ENCODE assay signal across 30 mouse cellular contexts in the genomic region with DNA sequence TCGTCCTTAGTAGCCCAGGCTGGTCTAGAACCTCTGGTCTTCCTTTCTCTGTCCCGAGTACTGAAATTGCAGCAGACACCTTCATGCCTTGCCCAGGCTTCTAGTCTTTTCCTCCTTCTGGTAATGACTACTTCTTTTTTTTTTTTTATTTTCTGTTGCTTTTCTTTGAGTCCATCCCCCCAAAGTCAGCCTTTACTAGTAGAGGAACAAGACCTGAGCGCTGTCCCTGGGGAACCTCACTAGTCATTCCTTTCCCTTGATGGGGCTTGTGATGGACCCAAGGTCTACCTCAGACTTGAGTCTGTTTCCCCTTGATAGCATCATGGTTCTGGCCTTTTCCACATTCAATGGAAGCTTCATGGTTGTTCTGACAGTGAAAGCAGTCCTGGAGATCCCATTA.
"Had no signal": no experiment of that assay in that cellular context is flagged by ENCODE, and none has a peak within 500 bp of the region (broad histone marks: within the 10 kb centered on the region; RNA-seq: fewer than 3 reads in every experiment).

No protein-coding gene starts in this region.

- H3K4me1 ChIP-seq: limb, embryonic 12.5 days; limb, embryonic 13.5 days; limb, embryonic 15.5 days; liver, embryonic 15.5 days; lung, embryonic 15.5 days; midbrain, embryonic 10.5 days; midbrain, embryonic 12.5 days; midbrain, embryonic 13.5 days; midbrain, embryonic 15.5 days; neural tube, embryonic 12.5 days had no signal

- H3K9ac ChIP-seq: limb, embryonic 12.5 days; limb, embryonic 13.5 days; limb, embryonic 15.5 days; liver, embryonic 12.5 days; liver, embryonic 13.5 days; liver, embryonic 14.5 days; liver, embryonic 15.5 days; liver, postnatal 0 days; lung, embryonic 14.5 days; lung, embryonic 15.5 days; midbrain, embryonic 12.5 days; midbrain, embryonic 13.5 days; midbrain, embryonic 15.5 days; neural tube, embryonic 12.5 days had no signal

- DNase-seq: left cerebral cortex, postnatal 4 days; liver; liver, embryonic 13.5 days; liver, postnatal 0 days; lung, adult 18-20 months; lung, adult 2 months; lung, embryonic 14.5 days; lung, postnatal 10 days; lung, postnatal 14 days; lung, postnatal 36 days; lung, postnatal 4 days; midbrain, embryonic 14.5 days had no signal

- H3K4me2 ChIP-seq: limb, embryonic 12.5 days; limb, embryonic 13.5 days; limb, embryonic 15.5 days; liver, embryonic 11.5 days; liver, embryonic 12.5 days; liver, embryonic 13.5 days; liver, embryonic 15.5 days; lung, embryonic 14.5 days; lung, embryonic 15.5 days; midbrain, embryonic 11.5 days; midbrain, embryonic 12.5 days; midbrain, embryonic 13.5 days; midbrain, embryonic 15.5 days; neural tube, embryonic 12.5 days had no signal

- H3K27me3 ChIP-seq: limb, embryonic 12.5 days; limb, embryonic 13.5 days; limb, embryonic 15.5 days; liver, embryonic 12.5 days; liver, embryonic 13.5 days; liver, embryonic 15.5 days; lung, embryonic 15.5 days; megakaryocyte, embryonic 14.5 days; midbrain, embryonic 12.5 days; midbrain, embryonic 13.5 days; midbrain, embryonic 15.5 days; neural tube, embryonic 12.5 days had no signal

- H3K9me3 ChIP-seq: limb, embryonic 15.5 days; liver, embryonic 12.5 days; liver, embryonic 15.5 days; lung, embryonic 15.5 days; midbrain, embryonic 15.5 days had no signal

- H3K27ac ChIP-seq: limb, embryonic 10.5 days; limb, embryonic 12.5 days; limb, embryonic 13.5 days; limb, embryonic 15.5 days; liver, embryonic 12.5 days; liver, embryonic 13.5 days; liver, embryonic 14.5 days; liver, embryonic 15.5 days; lung, embryonic 15.5 days; macrophage; midbrain, embryonic 10.5 days; midbrain, embryonic 12.5 days; midbrain, embryonic 13.5 days; midbrain, embryonic 15.5 days; neural tube, embryonic 12.5 days had no signal

- H3K4me3 ChIP-seq: limb, embryonic 10.5 days; limb, embryonic 12.5 days; limb, embryonic 13.5 days; limb, embryonic 15.5 days; liver, embryonic 12.5 days; liver, embryonic 13.5 days; liver, embryonic 15.5 days; lung, embryonic 15.5 days; megakaryocyte, embryonic 14.5 days; midbrain, embryonic 10.5 days; midbrain, embryonic 12.5 days; midbrain, embryonic 13.5 days; midbrain, embryonic 15.5 days; myocyte; neural tube, embryonic 12.5 days had no signal
